Mouse (Mus musculus): ENCODE data around the gene Zfp277.

Zfp277 gene

GRCm38 (mm10) chr12:40347060-40347698 is 98.5 kb downstream of the Zfp277 start:
- no peak for DNase-seq

- DNase-seq: no peak
Observed at GRCm38 (mm10) chr12:40341443-40341842, 104.3 kb downstream of the Zfp277 start.

GRCm38 (mm10) chr12:40335303-40335702 is 110.4 kb downstream of the Zfp277 start:
- no peak for DNase-seq

- DNase-seq: no peak
Observed at GRCm38 (mm10) chr12:40331467-40331866, 114.2 kb downstream of the Zfp277 start.

- peak; percentile 7 for DNase-seq
Observed at GRCm38 (mm10) chr12:40327012-40327660, 118.6 kb downstream of the Zfp277 start.

- DNase-seq: no peak
Observed at GRCm38 (mm10) chr12:40325582-40325981, 120.1 kb downstream of the Zfp277 start.

GRCm38 (mm10) chr12:40324819-40325218 is 120.9 kb downstream of the Zfp277 start:
- DNase-seq: no peak

- no peak for DNase-seq
Observed at GRCm38 (mm10) chr12:40315146-40315545, 130.6 kb downstream of the Zfp277 start.

- DNase-seq: no peak
Observed at GRCm38 (mm10) chr12:40303960-40304359, 141.7 kb downstream of the Zfp277 start.

- DNase-seq: no peak
Observed at GRCm38 (mm10) chr12:40298636-40299035, 147.1 kb downstream of the Zfp277 start.

- no peak for DNase-seq
Observed at GRCm38 (mm10) chr12:40286539-40286938, 159.2 kb downstream of the Zfp277 start.

GRCm38 (mm10) chr12:40280596-40281325 is 164.9 kb downstream of the Zfp277 start:
- no peak for DNase-seq

- DNase-seq: no peak
Observed at GRCm38 (mm10) chr12:40277581-40277980, 168.1 kb downstream of the Zfp277 start.

- no peak for DNase-seq
Observed at GRCm38 (mm10) chr12:40274931-40275330, 170.8 kb downstream of the Zfp277 start.

- DNase-seq: no peak
Observed at GRCm38 (mm10) chr12:40273339-40273738, 172.4 kb downstream of the Zfp277 start.

- no peak for DNase-seq
Observed at GRCm38 (mm10) chr12:40272710-40273109, 173.0 kb downstream of the Zfp277 start.

GRCm38 (mm10) chr12:40268313-40268712 is 177.4 kb downstream of the Zfp277 start:
- no peak for DNase-seq

Measured in lung, postnatal 14 days (tissue).